Mouse (Mus musculus): ENCODE results near the gene Lipm. TPM values are rescaled to one million over a fixed set of nuclear protein-coding genes. Genes with fewer than 3 reads are reported as not detected.

Lipm gene
- not detected in 2 replicates for polyA plus RNA-seq (2015; fragmentation: Nextera tagmentation; extraction: Ambion mirVana)

DNA sequence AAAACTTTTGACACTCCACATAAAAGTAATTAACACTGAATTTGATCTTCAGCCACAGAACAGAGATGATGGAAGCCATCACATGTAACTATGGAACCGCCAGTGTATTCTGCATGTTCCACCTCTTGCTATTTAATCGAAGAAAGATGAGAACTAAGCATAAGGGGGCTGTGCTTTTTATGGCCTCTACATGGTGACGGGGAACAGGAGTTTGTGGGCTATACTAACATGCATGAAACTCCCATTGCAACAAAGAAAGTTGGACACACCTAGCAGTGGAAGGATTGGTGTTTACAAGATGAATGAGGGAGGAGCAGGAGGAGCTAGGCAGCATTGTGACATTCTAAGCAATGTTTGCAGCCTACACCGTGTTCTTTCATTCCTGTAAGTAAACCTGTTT, at the start of gene Lipm:
TSS of gene Lipm (plus strand) at position 301 of the 400 bp plus-strand sequence.
- no peaks in the 10 kb centered on the region for H3K9me3 ChIP-seq (replicated peaks)
- H3K4me1 ChIP-seq (replicated peaks) = no peaks in the 10 kb centered on the region
- WGBS (ENCODE audit: insufficient replicate concordance) = 67% methylated on average over 4 of the region's 4 CpGs
- H3K27ac ChIP-seq (replicated peaks) = no peak within 1 kb of the TSS
- H3K27me3 ChIP-seq = no peaks in the 10 kb centered on the region
- no peak within 1 kb of the TSS for H3K9ac ChIP-seq
- no peak for ATAC-seq (ENCODE audit: insufficient read depth)
- no peak within 1 kb of the TSS for H3K4me3 ChIP-seq (replicated peaks)
- H3K4me2 ChIP-seq = no peak within 1 kb of the TSS
- no peaks in the 10 kb centered on the region for H3K36me3 ChIP-seq (replicated peaks)

DNA sequence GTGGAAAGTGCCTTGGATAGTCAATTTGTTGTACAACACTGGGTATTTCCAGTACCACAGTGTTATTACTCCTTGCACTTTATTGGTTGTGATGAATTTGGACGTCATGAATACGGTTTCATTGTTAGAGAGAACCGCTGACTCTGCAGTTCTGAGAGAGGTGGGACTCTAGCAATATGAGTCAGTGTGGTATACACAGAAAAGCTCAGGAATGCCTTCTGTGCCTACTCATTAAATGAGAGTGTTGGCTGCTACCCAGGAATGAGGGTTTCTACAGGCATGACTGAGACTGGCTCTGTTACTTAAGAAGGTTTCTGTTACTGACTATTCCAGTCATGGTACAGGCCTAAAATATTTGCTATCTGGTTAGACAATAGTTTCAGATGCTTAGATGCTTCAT, 49.2 kb upstream of the Lipm start:
- H3K27ac ChIP-seq (replicated peaks) = no peak overlapping the region
- H3K9ac ChIP-seq = no peak overlapping the region
- WGBS (ENCODE audit: insufficient replicate concordance) = 65% methylated on average over 3 of the region's 3 CpGs
- no peak for ATAC-seq (ENCODE audit: insufficient read depth)
- no peak overlapping the region for H3K4me3 ChIP-seq (replicated peaks)
- no peaks in the 10 kb centered on the region for H3K36me3 ChIP-seq (replicated peaks)
- H3K27me3 ChIP-seq = no peaks in the 10 kb centered on the region
- no peak overlapping the region for H3K4me2 ChIP-seq
- no peaks in the 10 kb centered on the region for H3K4me1 ChIP-seq (replicated peaks)
- no peaks in the 10 kb centered on the region for H3K9me3 ChIP-seq (replicated peaks)

DNA sequence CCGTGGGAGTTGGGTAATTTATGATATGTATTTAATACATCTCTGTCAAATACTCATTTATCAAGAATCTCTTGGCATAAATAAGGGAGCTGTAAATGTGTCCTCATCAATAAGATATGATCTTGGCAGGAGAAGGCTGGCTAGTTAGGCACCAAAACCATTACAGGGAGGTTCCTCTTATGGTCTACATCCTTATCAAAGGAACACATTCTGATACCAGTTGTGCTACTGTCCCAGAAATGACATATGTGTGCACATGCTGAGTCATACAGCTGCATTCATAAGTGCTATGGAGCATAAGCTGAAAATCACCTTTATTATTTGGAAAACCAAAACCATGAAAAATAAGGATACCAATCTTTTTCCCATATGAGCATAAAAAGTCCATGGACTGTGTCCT, 37.2 kb upstream of the Lipm start:
- WGBS (ENCODE audit: insufficient replicate concordance) = 18% methylated on average over 1 of the region's 1 CpGs
- Histone ChIP-seq H3K27ac (replicated peaks) (no peak overlapping the region), H3K9me3 (replicated peaks) (no peaks in the 10 kb centered on the region), H3K4me1 (replicated peaks) (no peaks in the 10 kb centered on the region), H3K27me3 (no peaks in the 10 kb centered on the region), H3K4me3 (replicated peaks) (no peak overlapping the region), H3K9ac (no peak overlapping the region), H3K4me2 (no peak overlapping the region), H3K36me3 (replicated peaks) (no peaks in the 10 kb centered on the region)
- no peak for ATAC-seq (ENCODE audit: insufficient read depth)

DNA sequence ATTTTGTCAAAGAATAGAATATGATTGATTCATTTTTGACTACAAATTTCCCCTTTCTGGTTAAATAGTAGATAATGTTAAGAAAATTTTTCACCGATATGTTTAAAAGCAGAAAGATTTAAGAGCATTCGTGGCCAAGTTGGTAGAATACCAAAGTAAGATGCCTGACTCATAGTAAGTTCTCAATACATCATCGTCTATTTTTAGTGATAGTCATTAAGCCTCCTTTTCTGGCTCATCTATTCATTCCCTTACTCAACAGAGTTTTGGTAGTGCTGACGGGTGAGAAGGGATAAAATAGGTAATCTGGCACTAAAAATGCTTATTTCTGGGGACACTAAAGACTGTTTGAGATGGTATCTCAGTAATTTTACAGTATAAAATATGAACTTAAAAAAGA, 36.7 kb upstream of the Lipm start:
- no peak overlapping the region for H3K4me2 ChIP-seq
- no peak overlapping the region for H3K27ac ChIP-seq (replicated peaks)
- H3K9ac ChIP-seq = no peak overlapping the region
- WGBS (ENCODE audit: insufficient replicate concordance) = 68% methylated on average over 4 of the region's 4 CpGs
- no peaks in the 10 kb centered on the region for H3K36me3 ChIP-seq (replicated peaks)
- no peaks in the 10 kb centered on the region for H3K4me1 ChIP-seq (replicated peaks)
- no peak overlapping the region for H3K4me3 ChIP-seq (replicated peaks)
- no peak for ATAC-seq (ENCODE audit: insufficient read depth)
- H3K9me3 ChIP-seq (replicated peaks) = no peaks in the 10 kb centered on the region
- no peaks in the 10 kb centered on the region for H3K27me3 ChIP-seq

DNA sequence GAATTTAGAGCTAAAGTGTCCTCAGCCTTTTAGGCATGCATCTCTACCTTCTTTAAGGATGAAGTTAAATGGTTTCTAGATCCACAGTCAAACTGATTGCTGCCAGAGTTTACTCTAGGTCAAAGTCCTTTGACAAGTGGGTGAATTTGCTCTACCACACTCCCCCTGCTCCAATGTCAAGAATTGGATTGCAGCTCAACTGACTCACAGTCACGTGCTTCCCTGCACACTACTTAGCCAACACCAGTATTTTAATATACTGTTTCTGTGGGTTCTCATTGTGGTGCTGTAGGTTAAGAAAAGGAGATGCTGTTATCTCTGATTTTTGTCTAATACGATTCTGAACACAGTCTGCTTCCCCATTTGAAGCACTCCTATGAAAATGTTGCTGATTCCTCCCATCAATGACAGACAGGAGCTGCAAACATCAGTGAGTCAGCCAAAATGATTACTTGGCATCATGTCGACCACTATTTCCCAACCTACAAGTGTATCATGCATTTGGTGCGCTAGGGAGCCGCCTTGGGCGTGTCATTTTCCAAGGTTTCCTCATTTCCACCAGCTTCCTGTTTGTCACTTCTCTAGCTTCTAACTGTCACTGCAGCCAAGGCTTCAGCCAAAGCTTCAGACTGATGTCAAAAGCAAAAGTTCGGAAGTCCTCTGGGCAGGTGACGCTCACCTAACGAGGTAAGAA, 33.8 kb upstream of the Lipm start, which contains the start of gene Lipn:
TSS of gene Lipn (plus strand) at position 580 of the 694 bp plus-strand sequence.
- no peak for ATAC-seq (ENCODE audit: insufficient read depth)
- H3K4me1 ChIP-seq (replicated peaks) = no peaks in the 10 kb centered on the region
- no peaks in the 10 kb centered on the region for H3K9me3 ChIP-seq (replicated peaks)
- H3K4me3 ChIP-seq (replicated peaks) = no peak within 1 kb of the TSS
- no peaks in the 10 kb centered on the region for H3K27me3 ChIP-seq
- H3K27ac ChIP-seq (replicated peaks) = no peak within 1 kb of the TSS
- no peaks in the 10 kb centered on the region for H3K36me3 ChIP-seq (replicated peaks)
- H3K4me2 ChIP-seq = no peak within 1 kb of the TSS
- H3K9ac ChIP-seq = no peak within 1 kb of the TSS
- WGBS (ENCODE audit: insufficient replicate concordance) = 54% methylated on average over 9 of the region's 9 CpGs

DNA sequence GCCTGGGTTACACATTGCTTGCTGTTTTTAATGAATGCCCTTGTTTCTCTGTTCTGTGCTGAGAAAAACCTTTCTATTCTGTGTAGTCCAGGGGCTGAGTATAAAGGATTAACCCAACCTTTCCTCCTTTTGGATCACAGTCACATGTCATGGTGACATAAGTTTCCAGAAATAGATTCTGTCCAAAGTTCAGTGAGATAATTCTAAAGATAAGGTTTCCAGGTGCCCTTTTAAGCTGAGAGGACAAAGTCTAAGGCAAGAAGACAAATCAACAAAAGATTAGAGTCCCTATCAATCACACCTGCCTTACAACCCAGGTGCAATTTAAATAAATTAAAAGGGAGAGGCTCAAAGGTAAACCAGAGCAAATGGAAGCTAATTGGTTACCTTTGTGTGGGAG, 26.5 kb upstream of the Lipm start:
- Histone ChIP-seq H3K27me3 (no peaks in the 10 kb centered on the region), H3K9me3 (replicated peaks) (no peaks in the 10 kb centered on the region), H3K4me3 (replicated peaks) (no peak overlapping the region), H3K4me2 (no peak overlapping the region), H3K27ac (replicated peaks) (no peak overlapping the region), H3K9ac (no peak overlapping the region), H3K36me3 (replicated peaks) (no peaks in the 10 kb centered on the region), H3K4me1 (replicated peaks) (no peaks in the 10 kb centered on the region)
- no peak for ATAC-seq (ENCODE audit: insufficient read depth)

DNA sequence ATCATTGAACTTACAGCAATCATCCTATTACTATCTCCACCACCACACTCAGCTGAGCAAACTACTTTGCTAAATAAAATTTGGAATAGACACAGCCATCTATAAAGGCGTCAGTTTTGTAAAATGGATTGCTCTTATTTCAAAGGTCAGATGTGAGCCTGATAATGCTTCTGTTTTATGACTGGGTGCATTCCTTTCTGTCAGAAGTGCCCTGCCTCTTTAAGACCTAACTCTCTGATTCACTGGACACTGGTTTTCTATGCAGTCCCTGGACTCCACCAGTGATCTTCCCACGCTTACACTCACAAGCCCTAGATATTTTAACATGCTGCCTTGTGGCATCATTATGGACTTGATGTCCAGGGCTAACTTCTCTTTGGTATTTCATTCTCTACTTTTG, 22.6 kb upstream of the Lipm start:
- Histone ChIP-seq H3K27ac (replicated peaks) (no peak overlapping the region), H3K27me3 (no peaks in the 10 kb centered on the region), H3K4me1 (replicated peaks) (no peaks in the 10 kb centered on the region), H3K9ac (no peak overlapping the region), H3K9me3 (replicated peaks) (no peaks in the 10 kb centered on the region), H3K4me3 (replicated peaks) (no peak overlapping the region), H3K36me3 (replicated peaks) (no peaks in the 10 kb centered on the region), H3K4me2 (no peak overlapping the region)
- 51% methylated on average over 2 of the region's 2 CpGs for WGBS (ENCODE audit: insufficient replicate concordance)
- ATAC-seq (ENCODE audit: insufficient read depth) = no peak

DNA sequence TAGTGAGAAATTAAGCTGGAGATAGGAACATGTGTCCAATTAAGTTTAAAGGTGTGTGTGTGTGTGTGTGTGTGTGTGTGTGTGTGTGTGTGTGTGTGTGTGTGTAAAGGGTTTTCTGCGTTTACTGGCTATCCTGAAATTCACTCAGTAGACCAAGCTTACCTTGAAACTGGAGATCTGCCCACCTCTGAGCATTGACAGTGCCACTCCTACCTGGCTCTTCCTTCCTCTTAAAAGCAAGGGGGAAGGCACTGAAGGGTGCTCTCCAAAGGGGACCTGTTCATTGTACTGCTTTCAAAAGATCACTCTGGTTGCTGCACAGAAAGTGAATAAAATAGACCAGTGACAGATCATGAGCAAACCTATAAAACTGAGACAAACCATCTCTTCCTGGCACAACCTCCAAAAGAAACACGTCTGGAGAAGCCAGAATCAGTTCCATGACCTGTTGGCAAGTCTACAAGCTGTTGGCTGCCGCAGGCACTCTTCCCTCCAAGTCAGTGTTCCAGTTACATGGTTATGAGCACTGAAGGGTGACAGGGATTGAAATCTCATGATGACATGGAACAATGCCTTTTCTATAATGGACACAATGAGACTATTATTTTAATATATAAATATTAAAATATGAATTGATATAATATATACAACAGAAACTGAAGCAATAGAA, 11.6 kb upstream of the Lipm start:
- Histone ChIP-seq H3K27ac (replicated peaks) (no peak overlapping the region), H3K4me3 (replicated peaks) (no peak overlapping the region), H3K36me3 (replicated peaks) (no peaks in the 10 kb centered on the region), H3K4me1 (replicated peaks) (no peaks in the 10 kb centered on the region), H3K4me2 (no peak overlapping the region), H3K27me3 (no peaks in the 10 kb centered on the region), H3K9ac (no peak overlapping the region), H3K9me3 (replicated peaks) (no peaks in the 10 kb centered on the region)
- WGBS (ENCODE audit: insufficient replicate concordance) = 47% methylated on average over 3 of the region's 3 CpGs
- no peak for ATAC-seq (ENCODE audit: insufficient read depth)

DNA sequence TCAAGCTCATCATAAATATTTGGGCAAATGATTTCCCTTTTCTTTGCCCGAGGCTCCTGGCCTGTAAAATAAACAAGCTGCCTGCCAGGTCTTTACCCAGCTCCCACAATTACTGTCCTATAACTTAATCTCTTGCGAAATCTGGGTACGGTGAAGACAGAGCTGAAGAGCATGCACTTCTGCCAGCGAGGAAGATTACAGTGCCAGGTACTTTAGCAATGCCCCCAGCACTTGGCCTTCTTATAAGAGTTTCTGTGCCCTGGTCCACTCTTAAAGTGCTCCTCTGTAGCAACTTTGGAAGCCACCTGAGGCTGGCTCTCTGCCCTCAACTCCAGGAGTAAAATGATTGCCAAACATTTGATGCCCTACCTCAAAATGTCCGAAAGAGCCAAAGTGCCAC, 5.4 kb upstream of the Lipm start:
- Histone ChIP-seq H3K9me3 (replicated peaks) (no peaks in the 10 kb centered on the region), H3K27me3 (no peaks in the 10 kb centered on the region), H3K27ac (replicated peaks) (no peak overlapping the region), H3K9ac (no peak overlapping the region), H3K4me3 (replicated peaks) (no peak overlapping the region), H3K4me2 (no peak overlapping the region), H3K4me1 (replicated peaks) (no peaks in the 10 kb centered on the region), H3K36me3 (replicated peaks) (no peaks in the 10 kb centered on the region)
- ATAC-seq (ENCODE audit: insufficient read depth) = no peak
- 56% methylated on average over 5 of the region's 5 CpGs for WGBS (ENCODE audit: insufficient replicate concordance)

DNA sequence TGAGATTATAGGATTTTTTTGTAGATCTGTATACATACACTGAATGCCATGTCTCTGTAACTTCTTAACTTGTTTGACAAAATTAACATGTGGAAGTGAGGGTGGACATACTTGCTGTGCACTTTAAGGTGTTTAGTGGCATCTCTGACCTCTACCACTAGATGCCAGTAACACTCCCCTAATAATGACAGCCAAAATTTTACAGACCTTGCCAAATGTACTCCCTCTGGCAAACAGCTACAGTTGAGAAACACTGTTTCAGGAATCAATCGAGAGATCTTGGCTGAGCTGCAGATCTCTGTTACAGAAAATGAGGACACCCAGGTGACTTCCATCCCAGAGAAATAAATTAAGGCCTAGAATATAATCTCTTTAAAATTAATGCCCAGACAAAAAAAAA, 4.5 kb upstream of the Lipm start:
- no peak overlapping the region for H3K4me2 ChIP-seq
- H3K9me3 ChIP-seq (replicated peaks) = no peaks in the 10 kb centered on the region
- H3K27ac ChIP-seq (replicated peaks) = no peak overlapping the region
- H3K4me1 ChIP-seq (replicated peaks) = no peaks in the 10 kb centered on the region
- no peaks in the 10 kb centered on the region for H3K36me3 ChIP-seq (replicated peaks)
- no peaks in the 10 kb centered on the region for H3K27me3 ChIP-seq
- H3K4me3 ChIP-seq (replicated peaks) = no peak overlapping the region
- ATAC-seq (ENCODE audit: insufficient read depth) = no peak
- WGBS (ENCODE audit: insufficient replicate concordance) = 53% methylated on average over 1 of the region's 1 CpGs
- no peak overlapping the region for H3K9ac ChIP-seq

DNA sequence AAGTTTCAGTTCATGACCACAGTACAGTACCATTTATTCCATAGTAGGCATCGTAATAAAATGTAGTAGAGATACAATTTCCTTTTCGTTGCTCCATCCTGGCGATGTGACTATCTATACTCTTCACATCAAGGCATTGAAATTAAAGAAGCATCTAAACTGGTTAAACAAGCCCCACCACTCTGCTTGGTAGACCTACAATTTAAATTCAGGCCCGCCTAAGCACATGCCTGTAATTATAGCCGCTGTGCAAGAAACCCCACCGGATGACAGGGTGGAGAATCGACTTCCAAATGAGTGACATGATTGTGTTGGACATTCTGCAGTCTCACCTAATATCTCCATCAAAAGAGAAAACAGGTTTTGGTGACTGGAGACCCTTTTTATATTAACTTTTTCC, 1.2 kb downstream of the Lipm start:
- H3K27me3 ChIP-seq = no peaks in the 10 kb centered on the region
- H3K36me3 ChIP-seq (replicated peaks) = no peaks in the 10 kb centered on the region
- 70% methylated on average over 7 of the region's 7 CpGs for WGBS (ENCODE audit: insufficient replicate concordance)

DNA sequence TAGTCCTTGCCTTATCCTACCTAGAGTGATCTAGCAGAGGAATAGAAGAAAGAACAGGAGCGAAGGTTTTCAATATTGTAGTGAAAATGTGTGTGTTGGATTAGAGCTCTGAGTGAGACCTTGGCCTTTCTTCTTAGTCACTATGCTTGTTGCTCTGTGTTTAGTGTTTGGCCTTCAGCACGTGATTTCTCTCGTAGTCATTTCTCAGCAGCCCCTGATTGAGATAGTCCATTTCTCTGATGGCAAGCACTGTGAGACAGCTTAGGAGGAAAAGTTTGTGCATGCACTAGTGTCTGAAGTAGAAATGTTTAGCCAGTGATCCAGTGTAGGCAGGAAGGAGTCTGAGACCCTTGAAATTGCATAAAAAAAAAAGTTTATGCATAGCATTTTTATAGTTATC, 4.1 kb downstream of the Lipm start:
- Histone ChIP-seq H3K4me1 (replicated peaks) (no peaks in the 10 kb centered on the region), H3K4me2 (no peak overlapping the region), H3K27ac (replicated peaks) (no peak overlapping the region), H3K9ac (no peak overlapping the region), H3K36me3 (replicated peaks) (no peaks in the 10 kb centered on the region), H3K9me3 (replicated peaks) (no peaks in the 10 kb centered on the region), H3K27me3 (no peaks in the 10 kb centered on the region), H3K4me3 (replicated peaks) (no peak overlapping the region)
- WGBS (ENCODE audit: insufficient replicate concordance) = 63% methylated on average over 3 of the region's 3 CpGs
- no peak for ATAC-seq (ENCODE audit: insufficient read depth)

More for the DNA sequence above, 1.2 kb downstream of the Lipm start:
- no peak overlapping the region for H3K4me2 ChIP-seq
- H3K4me1 ChIP-seq (replicated peaks) = no peaks in the 10 kb centered on the region
- H3K27ac ChIP-seq (replicated peaks) = no peak overlapping the region
- H3K4me3 ChIP-seq (replicated peaks) = no peak overlapping the region
- no peaks in the 10 kb centered on the region for H3K9me3 ChIP-seq (replicated peaks)
- no peak for ATAC-seq (ENCODE audit: insufficient read depth)
- H3K9ac ChIP-seq = no peak overlapping the region
